Mouse (Mus musculus): Measurements from ENCODE around the gene Agap2. TPM values are rescaled to one million over a fixed set of nuclear protein-coding genes. Genes with fewer than 3 reads are reported as not detected.

Agap2 gene
- total and polyA plus RNA-seq, 3 experiments: 24.8 to 43.5 (median 26.1) TPM

DNA sequence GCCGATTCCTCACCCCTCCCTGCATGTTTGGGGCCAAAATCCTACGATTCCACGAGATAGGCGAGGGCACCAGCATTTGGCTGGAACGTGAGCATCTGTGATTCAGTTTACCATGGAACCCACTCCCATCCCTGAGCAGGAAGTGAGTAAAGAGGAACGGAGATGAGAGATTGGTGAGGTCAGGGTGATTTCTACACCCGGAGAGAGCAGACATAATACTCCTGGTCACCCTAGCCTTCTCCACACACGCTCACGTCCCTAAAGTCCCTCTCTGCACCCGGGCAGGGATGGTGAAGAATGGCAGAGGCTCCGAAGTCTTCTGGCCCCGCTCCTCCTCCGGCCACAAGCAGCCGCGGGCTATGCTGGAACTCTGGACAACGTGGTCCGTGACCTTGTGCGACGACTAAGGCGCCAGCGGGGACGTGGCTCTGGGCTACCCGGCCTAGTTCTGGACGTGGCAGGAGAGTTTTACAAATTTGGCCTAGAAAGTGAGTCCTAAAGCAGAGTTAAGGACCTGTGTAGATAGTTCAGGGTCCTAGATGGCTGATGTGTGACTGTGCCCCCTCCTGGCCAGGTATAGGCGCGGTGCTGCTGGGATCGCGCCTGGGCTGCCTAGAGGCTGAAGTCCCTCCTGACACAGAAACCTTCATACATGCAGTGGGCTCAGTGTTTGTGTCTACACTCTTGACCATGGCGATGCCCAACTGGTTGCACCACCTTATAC is 25.5 kb upstream of the Agap2 start:
- TF ChIP-seq CTCF (conservative IDR thresholded peaks at IDR 0.05 in 1 of 2, IDR thresholded peaks at IDR 0.05 in 1 of 2; ENCODE audit: low read depth in 2 of 2, low read length in 2 of 2) (peak in 1 of 2 experiments; percentile 25; a peak in 1 of 4 replicates), KAT2A (IDR thresholded peaks at IDR 0.05; ENCODE audit: insufficient replicate concordance, low read length) (no peak)
- Histone ChIP-seq H3K27ac (ENCODE audit: insufficient read depth, low read depth) (no peak overlapping the region), H3K27me3 (replicated peaks) (no peaks in the 10 kb centered on the region), H3K4me1 (ENCODE audit: control insufficient read depth in 1 of 2, insufficient read depth in 2 of 2) (peaks cover 0 to 10% of the 10 kb centered on the region in 2 experiments; a peak in 2 of 4 replicates), H3K79me2 (replicated peaks; ENCODE audit: control insufficient read depth, extremely low read depth, insufficient read depth, poor library complexity, severe bottlenecking) (no peaks in the 10 kb centered on the region), H3K4me3 (replicated peaks in 1 of 3; ENCODE audit: low read depth in 2 of 3, low read length in 2 of 3, poor library complexity in 1 of 3) (no peak overlapping the region), H3K9me3 (replicated peaks; ENCODE audit: low read length) (no peaks in the 10 kb centered on the region), H3K9ac (ENCODE audit: insufficient read depth, low read depth) (no peak overlapping the region), H3K36me3 (replicated peaks in 1 of 2; ENCODE audit: control insufficient read depth in 1 of 2, insufficient read depth in 1 of 2, low read length in 1 of 2) (peaks cover 8 to 38% of the 10 kb centered on the region in 2 experiments), H3K4me2 (ENCODE audit: insufficient read depth, low read depth, poor library complexity, severe bottlenecking) (no peak overlapping the region)
- no peak for DNase-seq (ENCODE audit: extremely low read depth)
- dilution Hi-C loops (cut with MboI; ENCODE audit: extremely low pct_ligation_motif_present, extremely low pct_unique_long_range_greater_than_20kb, low sequenced_read_pairs): no loop called here
- in situ Hi-C loops (cut with MboI; ENCODE audit: low pct_ligation_motif_present, low pct_unique_long_range_greater_than_20kb, low sequenced_read_pairs): no loop called here

DNA sequence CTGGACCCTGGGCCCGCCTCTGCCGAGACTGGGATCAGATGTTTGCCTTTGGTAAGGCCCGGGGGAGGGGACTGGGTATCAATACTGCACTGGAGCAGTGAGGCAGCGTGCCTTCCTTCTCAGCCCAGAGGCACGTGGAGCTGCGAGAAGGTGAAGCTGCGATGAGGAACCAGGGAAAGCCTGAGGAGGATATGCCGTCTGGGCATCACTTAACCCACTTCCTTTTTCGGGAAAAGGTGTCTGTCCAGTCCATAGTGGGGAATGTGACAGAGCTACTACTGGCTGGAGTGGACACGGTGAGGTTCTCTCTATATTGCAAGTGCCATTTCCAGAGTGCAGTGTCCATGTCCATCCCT is 25.0 kb upstream of the Agap2 start:
- peaks cover 4 to 33% of the 10 kb centered on the region in 2 experiments for H3K36me3 ChIP-seq (replicated peaks in 1 of 2; ENCODE audit: control insufficient read depth in 1 of 2, insufficient read depth in 1 of 2, low read length in 1 of 2)
- no peak overlapping the region for H3K9ac ChIP-seq (ENCODE audit: insufficient read depth, low read depth)
- peaks cover 0 to 11% of the 10 kb centered on the region in 2 experiments; a peak in 2 of 4 replicates for H3K4me1 ChIP-seq (ENCODE audit: control insufficient read depth in 1 of 2, insufficient read depth in 2 of 2)
- H3K27ac ChIP-seq (ENCODE audit: insufficient read depth, low read depth): no peak overlapping the region
- no peak overlapping the region for H3K4me2 ChIP-seq (ENCODE audit: insufficient read depth, low read depth, poor library complexity, severe bottlenecking)
- dilution Hi-C loops (cut with MboI; ENCODE audit: extremely low pct_ligation_motif_present, extremely low pct_unique_long_range_greater_than_20kb, low sequenced_read_pairs): no loop called here
- no peaks in the 10 kb centered on the region for H3K9me3 ChIP-seq (replicated peaks; ENCODE audit: low read length)
- TF ChIP-seq E2F4 (IDR thresholded peaks at IDR 0.05; ENCODE audit: insufficient replicate concordance, low read depth, low read length): no peak
- no peak for TF ChIP-seq CHD2 (IDR thresholded peaks at IDR 0.05; ENCODE audit: low read length)
- TF ChIP-seq ZC3H11A (IDR thresholded peaks at IDR 0.05; ENCODE audit: low read depth, low read length): no peak
- TF ChIP-seq JUND (conservative IDR thresholded peaks at IDR 0.05; ENCODE audit: low read depth, low read length): no peak
- DNase-seq (ENCODE audit: extremely low read depth): no peak
- no peaks in the 10 kb centered on the region for H3K79me2 ChIP-seq (replicated peaks; ENCODE audit: control insufficient read depth, extremely low read depth, insufficient read depth, poor library complexity, severe bottlenecking)
- no peak overlapping the region for H3K4me3 ChIP-seq (replicated peaks in 1 of 3; ENCODE audit: low read depth in 2 of 3, low read length in 2 of 3, poor library complexity in 1 of 3)
- in situ Hi-C loops (cut with MboI; ENCODE audit: low pct_ligation_motif_present, low pct_unique_long_range_greater_than_20kb, low sequenced_read_pairs): no loop called here
- no peaks in the 10 kb centered on the region for H3K27me3 ChIP-seq (replicated peaks)

DNA sequence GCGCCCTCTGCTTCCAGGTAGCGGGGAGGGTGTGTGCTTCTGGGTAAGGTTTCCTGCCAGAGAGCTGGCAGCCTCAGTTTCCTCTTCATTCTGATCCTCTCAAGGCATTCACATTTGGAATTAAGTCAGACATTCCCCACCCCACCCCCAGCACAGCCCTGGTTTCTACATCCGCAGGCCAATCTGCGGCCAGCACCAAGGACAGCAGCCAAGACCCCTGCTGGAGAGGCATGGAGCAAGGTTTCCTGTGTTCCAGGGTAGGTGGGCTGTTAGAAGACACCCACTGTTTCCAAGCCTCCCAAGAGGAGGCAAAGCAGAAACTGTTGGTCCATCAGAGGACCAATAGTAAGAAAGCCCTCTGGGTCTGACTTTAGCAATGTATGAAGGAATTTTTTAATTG is 20.4 kb upstream of the Agap2 start:
- Histone ChIP-seq H3K36me3 (replicated peaks in 1 of 2; ENCODE audit: control insufficient read depth in 1 of 2, insufficient read depth in 1 of 2, low read length in 1 of 2) (peaks cover 12 to 15% of the 10 kb centered on the region in 2 experiments), H3K4me1 (ENCODE audit: control insufficient read depth in 1 of 2, insufficient read depth in 2 of 2) (peaks cover 12 to 32% of the 10 kb centered on the region in 2 experiments), H3K4me2 (ENCODE audit: insufficient read depth, low read depth, poor library complexity, severe bottlenecking) (no peak overlapping the region), H3K9ac (ENCODE audit: insufficient read depth, low read depth) (no peak overlapping the region), H3K27me3 (replicated peaks) (peaks cover 12% of the 10 kb centered on the region), H3K9me3 (replicated peaks; ENCODE audit: low read length) (no peaks in the 10 kb centered on the region), H3K27ac (ENCODE audit: insufficient read depth, low read depth) (no peak overlapping the region), H3K4me3 (replicated peaks in 1 of 3; ENCODE audit: low read depth in 2 of 3, low read length in 2 of 3, poor library complexity in 1 of 3) (no peak overlapping the region), H3K79me2 (replicated peaks; ENCODE audit: control insufficient read depth, extremely low read depth, insufficient read depth, poor library complexity, severe bottlenecking) (no peaks in the 10 kb centered on the region)
- in situ Hi-C loops (cut with MboI; ENCODE audit: low pct_ligation_motif_present, low pct_unique_long_range_greater_than_20kb, low sequenced_read_pairs) (no loop called here), dilution Hi-C loops (cut with MboI; ENCODE audit: extremely low pct_ligation_motif_present, extremely low pct_unique_long_range_greater_than_20kb, low sequenced_read_pairs) (no loop called here)
- DNase-seq (ENCODE audit: extremely low read depth): no peak
- TF ChIP-seq ZNF384 (IDR thresholded peaks at IDR 0.05; ENCODE audit: low read depth, low read length) (no peak), TBP (conservative IDR thresholded peaks at IDR 0.05; ENCODE audit: low read depth, low read length) (no peak), MXI1 (IDR thresholded peaks at IDR 0.05; ENCODE audit: low read depth, low read length) (no peak), MAZ (IDR thresholded peaks at IDR 0.05; ENCODE audit: low read depth, low read length) (no peak), PAX5 (IDR thresholded peaks at IDR 0.05; ENCODE audit: low read length) (no peak), USF2 (conservative IDR thresholded peaks at IDR 0.05; ENCODE audit: low read depth, low read length) (no peak), IRF4 (IDR thresholded peaks at IDR 0.05; ENCODE audit: low read depth, low read length) (no peak), POLR2AphosphoS2 (IDR thresholded peaks at IDR 0.05; ENCODE audit: low read depth, low read length) (no peak), MYC (IDR thresholded peaks at IDR 0.05; ENCODE audit: low read depth, low read length) (no peak), NRF1 (IDR thresholded peaks at IDR 0.05; ENCODE audit: low read depth, low read length) (no peak), ZKSCAN1 (IDR thresholded peaks at IDR 0.05; ENCODE audit: borderline replicate concordance, low read depth, low read length) (no peak), HCFC1 (IDR thresholded peaks at IDR 0.05; ENCODE audit: low read depth, low read length) (no peak), JUND (conservative IDR thresholded peaks at IDR 0.05; ENCODE audit: low read depth, low read length) (no peak), BHLHE40 (IDR thresholded peaks at IDR 0.05; ENCODE audit: low read depth, low read length) (no peak), GABPA (IDR thresholded peaks at IDR 0.05; ENCODE audit: insufficient replicate concordance, low read depth, low read length) (no peak)

Data from CH12.LX (cell line).